Mouse (Mus musculus) liver, embryonic 15.5 days (tissue): ENCODE results near the gene Veph1. TPM values are rescaled to one million over a fixed set of nuclear protein-coding genes. Genes with fewer than 3 reads are reported as not detected.
A peak's percentile ranks its signal among the peaks of the same experiment; 100 is the strongest.

Experiments used
- ATAC-seq: fragments of 200-750 bp; cut with Nextera tagmentation; 2 replicates; pipeline ENCODE4 v1.8.0; 2017; ENCODE audit warnings: moderate number of reproducible peaks, mild to moderate bottlenecking, moderate library complexity; ENCODE audit not compliant: insufficient read depth
- H3K27ac ChIP-seq: fragments of 300-500 bp; sonication (generic); replicated peaks from 2 replicates; pipeline ENCODE4 v1.5.1; 2015; ENCODE audit warnings: mild to moderate bottlenecking, inconsistent platforms
- H3K27me3 ChIP-seq: fragments of 300-500 bp; sonication (generic); 2 replicates; pipeline ENCODE4 v1.6.1; 2015; ENCODE audit warnings: mild to moderate bottlenecking, inconsistent platforms
- H3K36me3 ChIP-seq: fragments of 300-500 bp; sonication (generic); replicated peaks from 2 replicates; pipeline ENCODE4 v1.6.1; 2015; ENCODE audit warnings: moderate library complexity, mild to moderate bottlenecking, inconsistent platforms
- H3K4me1 ChIP-seq: fragments of 300-500 bp; sonication (generic); replicated peaks from 2 replicates; pipeline ENCODE4 v1.6.1; 2015; ENCODE audit warnings: inconsistent platforms
- H3K4me2 ChIP-seq: fragments of 300-500 bp; sonication (generic); 2 replicates; pipeline ENCODE4 v1.6.1; 2015; ENCODE audit warnings: moderate library complexity, mild to moderate bottlenecking, inconsistent platforms
- H3K4me3 ChIP-seq: fragments of 300-500 bp; sonication (generic); replicated peaks from 2 replicates; pipeline ENCODE4 v1.5.1; 2015; ENCODE audit warnings: mild to moderate bottlenecking, inconsistent platforms
- H3K9ac ChIP-seq: fragments of 300-500 bp; sonication (generic); 2 replicates; pipeline ENCODE4 v1.6.1; 2015; ENCODE audit warnings: moderate library complexity, mild to moderate bottlenecking, inconsistent platforms
- H3K9me3 ChIP-seq: fragments of 300-500 bp; sonication (generic); replicated peaks from 2 replicates; pipeline ENCODE4 v1.6.1; 2016; ENCODE audit warnings: inconsistent platforms
- WGBS: fragments of 180-500 bp; shearing (Covaris S2); methylation state at CpG from one replicate; pipeline ENCODE4 v1.1.7; 2015; ENCODE audit warnings: mixed read lengths; ENCODE audit not compliant: insufficient replicate concordance; 5-methylcytosine and 5-hydroxymethylcytosine counted together
- polyA plus RNA-seq: library from polyadenylated mRNA; unstranded; fragments of >200 nt; fragmentation: Nextera tagmentation; extraction: Ambion mirVana; gene quantifications from 2 replicates; pipeline ENCODE4 v1.2.1, GENCODE M21; 2015

The Veph1 gene
- polyA plus RNA-seq, 1 experiment from 2014 or later, result 0.05 TPM

DNA sequence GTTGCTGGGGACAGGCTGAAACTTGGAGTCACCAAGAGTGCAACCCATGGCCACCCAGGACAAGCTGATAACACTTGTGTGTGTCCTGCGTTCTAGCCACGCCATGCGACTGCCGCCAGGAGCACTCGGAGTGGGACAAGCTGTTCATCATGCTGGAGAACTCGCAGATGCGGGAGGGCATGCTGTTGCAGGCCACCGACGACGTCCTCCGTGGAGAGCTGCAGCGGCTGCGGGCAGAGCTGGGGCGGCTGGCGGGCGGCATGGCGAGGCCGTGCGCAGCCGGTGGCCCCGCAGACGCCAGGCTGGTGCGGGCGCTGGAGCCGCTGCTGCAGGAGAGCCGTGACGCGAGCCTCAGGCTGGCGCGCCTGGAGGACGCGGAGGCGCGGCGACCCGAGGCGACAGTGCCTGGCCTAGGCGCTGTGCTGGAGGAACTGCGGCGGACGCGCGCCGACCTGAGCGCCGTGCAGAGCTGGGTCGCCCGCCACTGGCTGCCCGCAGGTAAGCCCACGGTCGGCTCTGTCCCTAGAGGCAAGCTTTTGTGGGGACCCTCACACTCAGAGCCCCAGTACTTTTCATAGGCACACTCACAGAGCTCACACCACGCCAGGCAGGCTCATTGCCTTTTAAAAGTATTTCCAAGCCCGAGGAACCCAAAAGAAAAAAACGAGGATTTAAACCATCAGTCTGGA, 75.9 kb downstream of the Veph1 start:
- no peak overlapping the region for H3K9ac ChIP-seq
- H3K27ac ChIP-seq, result no peak overlapping the region
- no peaks in the 10 kb centered on the region for H3K36me3 ChIP-seq
- no peak for ATAC-seq
- H3K27me3 ChIP-seq, result peaks cover 45% of the 10 kb centered on the region
- under 1% methylated on average over 54 of the region's 54 CpGs for WGBS
- no peaks in the 10 kb centered on the region for H3K9me3 ChIP-seq
- peak overlapping the region; percentile 66 for H3K4me2 ChIP-seq
- H3K4me3 ChIP-seq, result peak overlapping the region; percentile 35
- no peaks in the 10 kb centered on the region for H3K4me1 ChIP-seq

- peak within 1 kb of the TSS; percentile 35 for H3K4me3 ChIP-seq
- ATAC-seq, result no peak
- no peaks in the 10 kb centered on the region for H3K9me3 ChIP-seq
- WGBS, result 5% methylated on average over 20 of the region's 20 CpGs
- H3K4me2 ChIP-seq, result peak within 1 kb of the TSS; percentile 66
- no peak within 1 kb of the TSS for H3K27ac ChIP-seq
- H3K4me1 ChIP-seq, result no peaks in the 10 kb centered on the region
- H3K9ac ChIP-seq, result no peak within 1 kb of the TSS
- no peaks in the 10 kb centered on the region for H3K36me3 ChIP-seq
- H3K27me3 ChIP-seq, result peaks cover 45% of the 10 kb centered on the region
Observed at GRCm38 (mm10) chr3:66219655-66220191, 76.9 kb downstream of the Veph1 start, which contains the start of gene Ptx3. Ptx3 (plus strand) TSS chr3:66219910.

- no peaks in the 10 kb centered on the region for H3K4me1 ChIP-seq
- no peaks in the 10 kb centered on the region for H3K9me3 ChIP-seq
- 59% methylated on average over 8 of the region's 8 CpGs for WGBS
- no peaks in the 10 kb centered on the region for H3K36me3 ChIP-seq
- H3K4me2 ChIP-seq, result no peak overlapping the region
- no peak overlapping the region for H3K27ac ChIP-seq
- no peak overlapping the region for H3K4me3 ChIP-seq
- no peak overlapping the region for H3K9ac ChIP-seq
- ATAC-seq, result no peak
- peaks cover 23% of the 10 kb centered on the region for H3K27me3 ChIP-seq
Observed at GRCm38 (mm10) chr3:66215759-66216158, 80.9 kb downstream of the Veph1 start.

GRCm38 (mm10) chr3:66213524-66213923, 83.1 kb downstream of the Veph1 start:
- whole genome bisulfite sequencing, result 83% methylated on average over 1 of the region's 1 CpGs
- no peaks in the 10 kb centered on the region for H3K4me1 ChIP-seq
- no peak overlapping the region for H3K4me3 ChIP-seq
- H3K9me3 ChIP-seq, result no peaks in the 10 kb centered on the region
- 0 out of 2 replicates have a peak, but pooled peaks cover under 1% of the 10 kb centered on the region for H3K27me3 ChIP-seq
- H3K4me2 ChIP-seq, result no peak overlapping the region
- H3K36me3 ChIP-seq, result no peaks in the 10 kb centered on the region
- H3K27ac ChIP-seq, result no peak overlapping the region
- no peak for ATAC-seq
- H3K9ac ChIP-seq, result no peak overlapping the region

- Histone ChIP-seq H3K4me3 (no peak overlapping the region), H3K4me1 (no peaks in the 10 kb centered on the region), H3K9me3 (no peaks in the 10 kb centered on the region), H3K9ac (no peak overlapping the region), H3K27me3 (no peaks in the 10 kb centered on the region), H3K27ac (no peak overlapping the region), H3K4me2 (no peak overlapping the region), H3K36me3 (no peaks in the 10 kb centered on the region)
- 68% methylated on average over 4 of the region's 4 CpGs for WGBS
- no peak for ATAC-seq
Observed at GRCm38 (mm10) chr3:66208836-66209573, 87.6 kb downstream of the Veph1 start.

GRCm38 (mm10) chr3:66193910-66194562, 102.6 kb downstream of the Veph1 start:
- H3K4me3 ChIP-seq, result no peak overlapping the region
- WGBS, result 58% methylated on average over 3 of the region's 3 CpGs
- no peak overlapping the region for H3K27ac ChIP-seq
- ATAC-seq, result no peak
- H3K27me3 ChIP-seq, result no peaks in the 10 kb centered on the region
- no peak overlapping the region for H3K4me2 ChIP-seq
- H3K9me3 ChIP-seq, result no peaks in the 10 kb centered on the region
- H3K9ac ChIP-seq, result no peak overlapping the region
- H3K4me1 ChIP-seq, result no peaks in the 10 kb centered on the region
- no peaks in the 10 kb centered on the region for H3K36me3 ChIP-seq

GRCm38 (mm10) chr3:66179647-66180046, 117.0 kb downstream of the Veph1 start:
- H3K27ac ChIP-seq, result no peak overlapping the region
- no peaks in the 10 kb centered on the region for H3K4me1 ChIP-seq

DNA sequence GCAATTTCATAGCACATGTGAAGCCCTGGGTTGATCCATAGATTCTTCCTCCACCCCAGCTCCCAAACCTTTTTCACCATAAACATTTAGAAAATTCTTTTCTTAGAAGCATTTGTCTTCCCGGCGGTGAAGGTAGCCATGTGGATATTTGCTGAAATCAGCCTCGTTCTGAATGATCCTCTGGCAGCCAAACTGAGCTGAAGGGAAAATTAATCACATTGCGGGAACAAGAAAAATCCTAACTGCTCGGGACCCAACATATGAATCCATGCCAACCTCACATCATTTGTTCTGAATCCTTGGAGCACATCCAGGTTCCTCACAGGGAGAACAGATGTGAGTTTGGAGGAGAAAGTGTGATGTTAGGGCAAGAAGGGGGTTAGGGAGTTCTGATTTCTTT, 123.7 kb downstream of the Veph1 start:
- H3K27me3 ChIP-seq, result no peaks in the 10 kb centered on the region
- H3K4me1 ChIP-seq, result no peaks in the 10 kb centered on the region
- H3K4me2 ChIP-seq, result no peak overlapping the region
- H3K9ac ChIP-seq, result no peak overlapping the region
- H3K27ac ChIP-seq, result no peak overlapping the region
- WGBS, result 63% methylated on average over 5 of the region's 5 CpGs
- H3K36me3 ChIP-seq, result no peaks in the 10 kb centered on the region
- H3K4me3 ChIP-seq, result no peak overlapping the region
- no peak for ATAC-seq
- H3K9me3 ChIP-seq, result no peaks in the 10 kb centered on the region

More at GRCm38 (mm10) chr3:66179647-66180046, 117.0 kb downstream of the Veph1 start:
- Histone ChIP-seq H3K27me3 (no peaks in the 10 kb centered on the region), H3K4me2 (no peak overlapping the region), H3K4me3 (no peak overlapping the region), H3K36me3 (no peaks in the 10 kb centered on the region), H3K9me3 (no peaks in the 10 kb centered on the region), H3K9ac (no peak overlapping the region)
- no peak for ATAC-seq
- WGBS, result 56% methylated on average over 2 of the region's 2 CpGs

DNA sequence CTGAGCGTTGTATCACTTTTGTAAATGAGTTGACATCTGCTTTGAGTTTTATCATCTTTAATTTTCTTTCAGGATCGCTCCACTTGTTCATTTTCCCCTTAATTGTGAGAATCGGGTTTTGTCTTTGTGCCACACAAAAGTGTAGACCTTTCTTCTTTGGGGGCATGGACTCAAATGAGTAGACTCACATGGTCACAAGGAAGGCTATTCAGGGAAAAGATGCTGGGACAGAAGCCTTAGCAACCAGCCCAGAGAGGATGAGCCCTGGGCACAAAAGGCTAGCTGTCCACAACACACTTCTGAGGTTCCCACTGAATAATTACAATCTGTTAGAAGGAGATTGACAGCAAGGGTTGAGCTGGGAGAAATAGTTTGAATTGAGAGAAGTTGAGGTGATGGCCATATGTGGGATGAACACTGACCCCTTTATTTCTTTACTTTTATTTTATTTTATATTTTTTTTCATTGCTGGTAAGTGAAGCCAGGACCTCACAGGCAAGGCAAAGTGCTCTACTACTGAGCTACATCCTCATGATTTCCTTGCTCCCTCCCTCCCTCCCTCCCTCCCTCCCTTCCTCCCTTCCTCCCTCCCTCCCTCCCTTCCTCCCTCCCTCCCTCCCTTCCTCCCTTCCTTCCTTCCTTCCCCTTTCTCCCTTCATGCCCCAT, 126.6 kb downstream of the Veph1 start:
- no peak overlapping the region for H3K27ac ChIP-seq
- no peaks in the 10 kb centered on the region for H3K36me3 ChIP-seq
- ATAC-seq, result no peak
- H3K27me3 ChIP-seq, result no peaks in the 10 kb centered on the region
- H3K4me3 ChIP-seq, result no peak overlapping the region
- no peaks in the 10 kb centered on the region for H3K4me1 ChIP-seq
- WGBS, result 55% methylated on average over 3 of the region's 3 CpGs
- no peak overlapping the region for H3K9ac ChIP-seq
- no peak overlapping the region for H3K4me2 ChIP-seq
- no peaks in the 10 kb centered on the region for H3K9me3 ChIP-seq

DNA sequence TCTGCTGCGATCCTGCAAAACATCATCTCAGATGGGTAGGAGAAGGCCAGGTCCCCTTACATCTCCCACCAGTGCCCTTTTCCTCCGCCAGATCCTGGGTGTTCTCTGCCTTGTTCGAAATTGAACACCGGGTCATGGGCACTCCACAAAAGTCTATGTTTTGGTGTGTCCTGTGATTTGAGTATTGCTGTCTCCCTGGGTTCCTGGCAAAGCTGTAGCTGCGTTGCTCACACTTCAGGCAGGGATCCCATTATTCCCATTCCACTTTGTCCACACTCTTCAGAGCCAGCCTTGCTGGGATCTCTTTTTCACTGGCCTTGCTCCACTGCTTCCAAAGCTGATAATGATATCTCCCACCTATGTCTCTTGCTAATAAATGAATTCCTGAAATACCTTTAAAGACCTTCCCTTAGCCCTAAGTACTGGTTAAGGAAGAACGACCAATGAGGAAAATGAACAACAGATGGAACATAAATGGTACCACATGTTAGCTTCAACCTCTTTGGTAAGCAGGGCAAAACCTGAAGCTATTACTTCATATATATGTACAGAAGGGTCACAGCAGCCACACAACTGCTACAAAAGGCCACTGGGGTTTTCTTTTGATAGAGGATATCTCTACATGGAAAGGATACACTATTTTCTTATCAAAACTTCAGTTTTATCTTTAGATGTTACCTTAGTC, 129.9 kb downstream of the Veph1 start:
- Histone ChIP-seq H3K36me3 (no peaks in the 10 kb centered on the region), H3K9me3 (no peaks in the 10 kb centered on the region), H3K9ac (no peak overlapping the region), H3K4me3 (no peak overlapping the region), H3K27me3 (no peaks in the 10 kb centered on the region), H3K4me1 (no peaks in the 10 kb centered on the region), H3K4me2 (no peak overlapping the region), H3K27ac (no peak overlapping the region)
- 68% methylated on average over 6 of the region's 6 CpGs for WGBS
- no peak for ATAC-seq
